7 mouse cellular contexts compared by ENCODE assay signal in genomic region chr9:48984320-48984844, GRCm38 (mm10). TPM values are rescaled to one million over a fixed set of nuclear protein-coding genes. Genes with fewer than 3 reads are reported as not detected.
A peak's percentile ranks its signal among the peaks of the same experiment; 100 is the strongest.
DNase-seq lines count a peak whose midpoint lies in the region; ATAC-seq and TF ChIP-seq lines count a peak whose summit lies in the region.

No protein-coding gene starts in this region.

- WGBS in lung, embryonic 16.5 days, result 15% methylated on average over 8 of the region's 8 CpGs
- whole genome bisulfite sequencing in embryonic facial prominence, embryonic 10.5 days, result 39% methylated on average over 8 of the region's 8 CpGs
- WGBS in intestine, embryonic 15.5 days, result 20% methylated on average over 8 of the region's 8 CpGs

- peak overlapping the region; percentile 53 for H3K4me2 ChIP-seq in lung, embryonic 16.5 days (ENCODE audit: low read depth, low read length)
- peak overlapping the region; percentile 74 for H3K4me2 ChIP-seq in intestine, embryonic 15.5 days (replicated peaks)
- H3K4me2 ChIP-seq in myocyte (ENCODE audit: low read depth), result peak overlapping the region; percentile 80

- no peaks in the 10 kb centered on the region for H3K36me3 ChIP-seq in lung, embryonic 16.5 days (ENCODE audit: control insufficient read depth, insufficient read depth, low read length)
- H3K36me3 ChIP-seq in embryonic facial prominence, embryonic 10.5 days (replicated peaks), result 0 out of 2 replicates have a peak, but pooled peaks cover 6% of the 10 kb centered on the region
- no peaks in the 10 kb centered on the region for H3K36me3 ChIP-seq in intestine, embryonic 15.5 days
- no peaks in the 10 kb centered on the region for H3K36me3 ChIP-seq in myocyte (ENCODE audit: control insufficient read depth, insufficient read depth)

- no peaks in the 10 kb centered on the region for H3K27me3 ChIP-seq in lung, embryonic 16.5 days (ENCODE audit: control insufficient read depth, insufficient read depth, low read depth, low read length)
- no peaks in the 10 kb centered on the region for H3K27me3 ChIP-seq in embryonic facial prominence, embryonic 10.5 days (replicated peaks; ENCODE audit: low read depth, poor library complexity, severe bottlenecking)
- H3K27me3 ChIP-seq in intestine, embryonic 15.5 days (replicated peaks), result no peaks in the 10 kb centered on the region
- no peaks in the 10 kb centered on the region for H3K27me3 ChIP-seq in myocyte (ENCODE audit: control insufficient read depth, insufficient read depth, insufficient read length)

- no peak for TF ChIP-seq POLR2A in myocyte (IDR thresholded peaks at IDR 0.05; ENCODE audit: insufficient read length, low read depth)

- H3K9ac ChIP-seq in lung, embryonic 16.5 days (ENCODE audit: low read length), result peak overlapping the region; percentile 75
- H3K9ac ChIP-seq in intestine, embryonic 15.5 days, result peak overlapping the region; percentile 60

- no peak for DNase-seq in lung, postnatal 36 days
- DNase-seq in embryonic facial prominence, embryonic 10.5 days (ENCODE audit: low spot score), result no peak
- no peak for DNase-seq in retina, embryonic 14.5 days (ENCODE audit: low spot score)
- DNase-seq in cerebellum, postnatal 10 days, result no peak

- H3K4me1 ChIP-seq in lung, embryonic 16.5 days (replicated peaks; ENCODE audit: control insufficient read depth, insufficient read depth, low read length), result peaks cover 5% of the 10 kb centered on the region
- peaks cover 36% of the 10 kb centered on the region for H3K4me1 ChIP-seq in embryonic facial prominence, embryonic 10.5 days
- H3K4me1 ChIP-seq in intestine, embryonic 15.5 days (replicated peaks), result peaks cover 9% of the 10 kb centered on the region; the same call in 1 of the 2 replicates

- peak overlapping the region; percentile 92 for H3K27ac ChIP-seq in lung, embryonic 16.5 days (ENCODE audit: low read length)
- H3K27ac ChIP-seq in embryonic facial prominence, embryonic 10.5 days (replicated peaks), result peak overlapping the region; percentile 89
- peak overlapping the region; percentile 86 for H3K27ac ChIP-seq in intestine, embryonic 15.5 days

- peak overlapping the region; percentile 87 for H3K4me3 ChIP-seq in lung, embryonic 16.5 days (ENCODE audit: low read length)
- H3K4me3 ChIP-seq in embryonic facial prominence, embryonic 10.5 days, result peak overlapping the region; percentile 82
- H3K4me3 ChIP-seq in intestine, embryonic 15.5 days (replicated peaks), result peak overlapping the region; percentile 77
- H3K4me3 ChIP-seq in myocyte, result peak overlapping the region; percentile 70

- peak; percentile 9 for ATAC-seq in lung, embryonic 16.5 days (ENCODE audit: low read depth)
- ATAC-seq in intestine, embryonic 15.5 days, result no peak

- no peaks in the 10 kb centered on the region for H3K9me3 ChIP-seq in lung, embryonic 16.5 days (ENCODE audit: control insufficient read depth, low read length)
- no peaks in the 10 kb centered on the region for H3K9me3 ChIP-seq in embryonic facial prominence, embryonic 10.5 days
- H3K9me3 ChIP-seq in intestine, embryonic 15.5 days, result no peaks in the 10 kb centered on the region

- peaks cover 35% of the 10 kb centered on the region for H3K79me2 ChIP-seq in myocyte (ENCODE audit: control insufficient read depth, insufficient read depth)

- no peak overlapping the region for H3ac ChIP-seq in myocyte (ENCODE audit: control insufficient read depth, insufficient read length)

TF ChIP-seq in myocyte, 11 proteins besides CTCF, POLR2A, EP300 and RAD21:
- TF ChIP-seq MYOG (IDR thresholded peaks at IDR 0.05; ENCODE audit: control insufficient read depth in 1 of 3, insufficient read depth in 1 of 3, insufficient read length in 2 of 3, low read depth in 2 of 3) (no peak), POLR2AphosphoS2 (IDR thresholded peaks at IDR 0.05; ENCODE audit: insufficient read length, low read depth) (no peak), E2F4 (IDR thresholded peaks at IDR 0.05; ENCODE audit: insufficient read depth) (no peak), REST (IDR thresholded peaks at IDR 0.05; ENCODE audit: insufficient read depth, insufficient read length) (no peak), TCF3 (IDR thresholded peaks at IDR 0.05; ENCODE audit: insufficient read length, low read depth) (no peak), CEBPB (IDR thresholded peaks at IDR 0.05; ENCODE audit: insufficient read depth, poor library complexity, severe bottlenecking) (no peak), MAX (IDR thresholded peaks at IDR 0.05; ENCODE audit: low read depth) (no peak), MYOD1 (IDR thresholded peaks at IDR 0.05; ENCODE audit: control insufficient read depth in 1 of 3, insufficient read length in 2 of 3, low read depth in 2 of 3) (no peak), TCF12 (IDR thresholded peaks at IDR 0.05; ENCODE audit: insufficient read depth, poor library complexity, severe bottlenecking) (no peak), SRF (IDR thresholded peaks at IDR 0.05; ENCODE audit: control insufficient read depth, insufficient read length, low read depth) (no peak), USF1 (IDR thresholded peaks at IDR 0.05; ENCODE audit: low read depth) (no peak)

RNA-seq across cellular contexts. Expression of gene Usp28, which starts 0.8 kb away (rescaled TPM):
- polyA plus RNA-seq in lung, embryonic 16.5 days (2015; fragmentation: Nextera tagmentation; extraction: Ambion mirVana), result 28.3 and 31.6 TPM in 2 replicates
- 52.8 and 55.1 TPM in 2 replicates for polyA plus RNA-seq in embryonic facial prominence, embryonic 10.5 days (2016; fragmentation: Nextera tagmentation; extraction: Ambion mirVana)
- polyA plus RNA-seq in intestine, embryonic 15.5 days (2015; fragmentation: Nextera tagmentation; extraction: Ambion mirVana), result 19.0 and 19.2 TPM in 2 replicates
- 27.5 TPM for polyA plus RNA-seq in myocyte (2012; fragmentation: generic; extraction: Trizol)

RNA-seq across cellular contexts. Expression of gene Htr3b, which starts 19.6 kb away (rescaled TPM):
- 0.20 and 0.39 TPM in 2 replicates for polyA plus RNA-seq in lung, embryonic 16.5 days (2015; fragmentation: Nextera tagmentation; extraction: Ambion mirVana)
- polyA plus RNA-seq in embryonic facial prominence, embryonic 10.5 days (2016; fragmentation: Nextera tagmentation; extraction: Ambion mirVana), result 1.1 and 2.1 TPM in 2 replicates
- 1.9 and 2.0 TPM in 2 replicates for polyA plus RNA-seq in intestine, embryonic 15.5 days (2015; fragmentation: Nextera tagmentation; extraction: Ambion mirVana)
- not detected for polyA plus RNA-seq in myocyte (2012; fragmentation: generic; extraction: Trizol)
